Mouse (Mus musculus) brain, embryonic 14.5 days (tissue): Measurements from ENCODE around the gene Srsf9.

Experiments
- CTCF ChIP-seq: fragments of 200-500 bp; IDR thresholded peaks from 2 replicates; pipeline ENCODE4 v1.5.1; 2012; ENCODE audit warnings: inconsistent platforms, mild to moderate bottlenecking, moderate library complexity, borderline replicate concordance; ENCODE audit not compliant: insufficient read depth, insufficient read length; ENCODE audit errors: extremely low read depth
- POLR2A ChIP-seq: fragments of 200-500 bp; IDR thresholded peaks from 2 replicates; pipeline ENCODE4 v1.6.1; 2012; ENCODE audit warnings: mild to moderate bottlenecking, inconsistent platforms, borderline replicate concordance; ENCODE audit not compliant: poor library complexity, insufficient read depth, insufficient read length, severe bottlenecking; ENCODE audit errors: extremely low read depth

DNA sequence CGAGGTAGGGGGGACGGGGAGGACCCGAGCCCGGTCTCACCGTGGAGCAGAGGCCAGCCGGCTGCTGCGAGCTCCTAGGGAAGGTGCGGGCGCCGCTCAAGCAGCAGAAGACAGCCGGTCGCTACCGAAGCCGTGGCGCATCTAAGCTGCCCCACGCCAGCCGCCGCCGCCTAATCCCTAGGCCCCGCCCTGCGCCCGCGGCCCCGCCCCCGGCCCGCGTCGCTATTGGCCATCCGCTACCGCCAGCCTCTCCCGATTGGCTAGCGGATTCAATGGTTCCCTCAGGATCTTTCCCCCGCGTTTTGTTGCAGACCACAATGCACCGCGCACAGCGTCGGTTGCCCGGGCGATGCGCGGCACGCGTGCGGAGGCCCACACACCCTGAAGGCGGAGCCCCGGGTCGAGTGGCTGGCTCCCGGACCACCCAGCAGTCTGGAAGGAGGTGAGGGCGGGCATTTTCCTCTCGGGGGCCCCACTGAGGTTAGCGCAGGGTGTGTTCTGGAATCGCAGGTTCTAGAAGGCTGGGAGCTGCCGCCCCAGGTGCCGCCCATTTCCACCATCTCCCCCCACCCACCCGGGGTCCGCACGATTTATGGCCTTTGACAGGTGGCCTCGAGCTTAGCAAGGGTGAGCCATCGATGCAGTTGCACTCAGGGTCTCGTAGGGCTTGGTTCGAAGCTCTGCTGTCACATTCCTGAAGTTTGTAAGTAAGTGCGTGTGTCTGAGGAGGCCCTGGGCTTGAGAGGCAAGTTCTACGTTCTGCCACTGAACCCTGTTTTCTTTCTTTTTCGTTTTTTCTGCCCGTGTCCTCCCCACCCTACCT lies 26.0 kb upstream of the Srsf9 start, which contains the start of gene Dynll1:
- TF ChIP-seq POLR2A (peak; percentile 94), CTCF (no peak)
